Mouse (Mus musculus): ENCODE results near the gene Prox1.

DNA sequence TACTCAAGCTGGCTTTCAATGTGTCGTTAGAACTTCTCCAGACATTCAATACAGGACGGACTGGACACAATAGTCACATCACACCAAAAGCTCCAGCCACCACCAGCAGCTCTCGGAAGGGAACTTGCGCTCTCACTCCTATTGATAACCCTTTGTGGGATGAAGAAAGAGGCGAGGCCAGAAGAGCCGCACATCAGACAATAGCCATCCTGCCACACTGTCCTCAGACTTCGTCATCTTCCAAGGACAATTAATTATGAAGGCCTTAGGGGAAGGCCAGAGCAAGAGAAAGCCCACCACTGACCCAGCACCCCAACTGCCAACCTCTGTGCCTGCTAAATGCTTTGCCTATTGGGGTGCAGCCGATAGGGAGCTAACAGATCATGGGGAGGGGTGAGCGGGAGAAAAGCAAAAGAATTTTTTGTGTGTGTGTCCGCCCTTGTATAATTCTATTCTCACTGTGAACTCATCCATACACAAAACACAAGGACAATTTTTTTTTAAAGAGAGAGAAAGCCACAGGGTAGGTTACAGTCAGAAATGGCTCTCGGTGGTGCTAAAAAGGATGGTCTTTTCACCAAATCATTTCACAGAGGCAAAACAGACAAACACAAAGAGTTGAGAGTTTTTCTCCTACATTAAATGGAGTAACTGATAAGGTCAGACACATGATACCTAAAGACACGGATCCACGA is 30.7 kb downstream of the Prox1 start:
- no peak for TF ChIP-seq POLR2A (IDR thresholded peaks at IDR 0.05; ENCODE audit: borderline replicate concordance, low read depth, low read length)
- no peak for TF ChIP-seq CTCF (IDR thresholded peaks at IDR 0.05; ENCODE audit: low read depth, low read length)

Data from bone marrow macrophage, adult 2 months (primary cell).